In the genomic region with DNA sequence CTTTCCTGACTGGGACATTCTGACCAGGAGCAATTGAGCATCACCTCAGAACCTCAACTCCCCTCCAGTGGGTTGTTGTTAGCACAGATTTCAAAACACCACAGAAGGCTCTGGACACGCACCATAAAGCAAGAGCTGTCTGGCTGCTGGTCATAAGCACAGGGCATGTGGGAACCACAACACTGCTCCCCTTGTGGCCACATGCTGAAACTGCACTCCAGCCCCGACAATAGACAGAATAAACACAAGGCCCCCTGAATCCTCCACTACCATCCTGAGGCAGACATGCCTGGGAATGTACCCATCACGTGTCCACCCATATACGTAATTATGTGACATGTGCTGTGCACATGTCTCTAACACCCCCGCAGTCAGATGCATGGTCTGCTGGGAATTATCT, we compare ENCODE assay signal across 9 mouse cellular contexts. TPM values are rescaled to one million over a fixed set of nuclear protein-coding genes. Genes with fewer than 3 reads are reported as not detected.
A peak's percentile ranks its signal among the peaks of the same experiment; 100 is the strongest.
DNase-seq lines count a peak whose midpoint lies in the region; ATAC-seq and TF ChIP-seq lines count a peak whose summit lies in the region.
"Had no signal": no experiment of that assay in that cellular context is flagged by ENCODE, and none has a peak within 500 bp of the region (broad histone marks: within the 10 kb centered on the region; RNA-seq: fewer than 3 reads in every experiment).

No protein-coding gene starts in this region.

- H3K27me3 ChIP-seq in cerebellum, adult 2 months (ENCODE audit: control insufficient read depth, insufficient read depth, low read length) = no peaks in the 10 kb centered on the region
- H3K27me3 ChIP-seq in neural tube, embryonic 15.5 days (replicated peaks) = no peaks in the 10 kb centered on the region

- WGBS in cerebellum, adult 2 months = 56% methylated on average over 5 of the region's 5 CpGs
- 47% methylated on average over 5 of the region's 5 CpGs for WGBS in neural tube, embryonic 15.5 days

- TF ChIP-seq POLR2A in cerebellum, adult 2 months (IDR thresholded peaks at IDR 0.05; ENCODE audit: borderline replicate concordance, insufficient read depth, low read length) = no peak

- H3K4me2 ChIP-seq in neural tube, embryonic 15.5 days = no peak overlapping the region

- H3K4me1 ChIP-seq in cerebellum, adult 2 months (ENCODE audit: control insufficient read depth, insufficient read depth, low read length) = peaks cover 7% of the 10 kb centered on the region
- peaks cover 22% of the 10 kb centered on the region for H3K4me1 ChIP-seq in neural tube, embryonic 15.5 days

- no peak overlapping the region for H3K4me3 ChIP-seq in gastrocnemius, adult 2 months
- no peak overlapping the region for H3K4me3 ChIP-seq in cerebellum, adult 2 months (replicated peaks; ENCODE audit: insufficient read depth, low read depth, low read length)
- H3K4me3 ChIP-seq in neural tube, embryonic 15.5 days (replicated peaks) = no peak overlapping the region

- intact Hi-C loops in gastrocnemius, adult 2 months (cut with DNase I) = no loop called here

- DNase-seq in gastrocnemius, adult 2 months = peak; percentile 56
- DNase-seq in gastrocnemius, adult 8-10 months (ENCODE audit: low spot score in 2 of 2) = no peak
- DNase-seq in 416B (ENCODE audit: low read depth) = peak; percentile 46
- peak; percentile 36 to 45 for DNase-seq in cerebellum, adult 2 months
- DNase-seq in forelimb bud, embryonic 11.5 days (ENCODE audit: low read depth, low spot score) = peak; percentile 53
- DNase-seq in kidney, postnatal 36 days = peak; percentile 82 to 83
- DNase-seq in frontal cortex, postnatal 10 days (ENCODE audit: low spot score in 2 of 2) = no peak

- no peaks in the 10 kb centered on the region for H3K9me3 ChIP-seq in neural tube, embryonic 15.5 days (replicated peaks)

- TF ChIP-seq CTCF in gastrocnemius, adult 2 months (IDR thresholded peaks at IDR 0.05) = peak; percentile 75
- peak; percentile 75 for TF ChIP-seq CTCF in cerebellum, adult 2 months (IDR thresholded peaks at IDR 0.05; ENCODE audit: borderline replicate concordance, insufficient read depth, low read depth, low read length)

- H3K27ac ChIP-seq in gastrocnemius, adult 2 months = no peak overlapping the region
- H3K27ac ChIP-seq in cerebellum, adult 2 months (ENCODE audit: insufficient read depth, low read length) = no peak overlapping the region
- H3K27ac ChIP-seq in neural tube, embryonic 15.5 days (replicated peaks) = peak overlapping the region; percentile 56; the same call in 1 of the 2 replicates

- H3K36me3 ChIP-seq in neural tube, embryonic 15.5 days = no peaks in the 10 kb centered on the region

- ATAC-seq in neural tube, embryonic 15.5 days (ENCODE audit: low FRiP score) = peak; percentile 19; the same call in 1 of the 2 replicates

- H3K9ac ChIP-seq in neural tube, embryonic 15.5 days (replicated peaks) = no peak overlapping the region

RNA-seq across cellular contexts. Expression of a gene that starts 9.8 kb away (rescaled TPM):
- 1 to 10 TPM in 1 of 2 experiments, under 1 TPM in 1; 0.79 to 1.0 TPM for total RNA-seq in gastrocnemius, adult 2 months (2021)
- under 1 TPM in 2 of 4 experiments, not detected in 2; 0.41 to 0.83 TPM for total RNA-seq in gastrocnemius, adult 8-10 months (2022)
- 1.7 and 3.2 TPM in 2 replicates for polyA plus RNA-seq in cerebellum, adult 2 months (2012; rRNA removed)
- polyA plus RNA-seq in neural tube, embryonic 15.5 days (2015; fragmentation: Nextera tagmentation; extraction: Ambion mirVana) = 1.2 and 1.5 TPM in 2 replicates

RNA-seq across cellular contexts. Expression of a gene that starts 21.2 kb away (rescaled TPM):
- total RNA-seq in gastrocnemius, adult 2 months (2021) = not detected
- not detected for total RNA-seq in gastrocnemius, adult 8-10 months (2022)
- polyA plus RNA-seq in cerebellum, adult 2 months (2012; rRNA removed) = not detected in 2 replicates
- not detected in 2 replicates for polyA plus RNA-seq in neural tube, embryonic 15.5 days (2015; fragmentation: Nextera tagmentation; extraction: Ambion mirVana)
- polyA plus RNA-seq: intestine, embryonic 14.5 days had no signal

Comparison
In these comparisons a context has a peak if more than half of its experiments do, and no peak if none do; other contexts are left out.
1. DNase-seq: peak in gastrocnemius, adult 2 months (single experiment), 416B (single experiment), cerebellum, adult 2 months (2 of 2), forelimb bud, embryonic 11.5 days (single experiment) and kidney, postnatal 36 days (2 of 2); none in gastrocnemius, adult 8-10 months (0 of 2) and frontal cortex, postnatal 10 days (0 of 2).